Mouse (Mus musculus) layer of hippocampus, postnatal 14 days (tissue): ENCODE results near the gene Stk11. TPM values are rescaled to one million over a fixed set of nuclear protein-coding genes. Genes with fewer than 3 reads are reported as not detected.

Experiments used
- total RNA-seq, 2 experiments: library from RNA; stranded (reverse); gene quantifications; 2 replicates each; pipeline ENCODE4 v1.2.3; 2021

The Stk11 gene
- total RNA-seq, 2 experiments from 2014 or later, result 89.2 to 90.7 TPM

Other genes with a start within 250 kb of the Stk11 start
- 1 to 10 TPM; 2.3 to 3.0 TPM for gene Prtn3, start 241.3 kb upstream of the Stk11 start, total RNA-seq
- 10 to 100 TPM; 53.5 to 57.7 TPM for gene Plppr3, start 241.2 kb upstream of the Stk11 start, total RNA-seq
- gene Elane, start 229.6 kb upstream of the Stk11 start, total RNA-seq, result not detected
- not detected for gene Cfd, start 224.9 kb upstream of the Stk11 start, total RNA-seq
- 10 to 100 TPM; 48.8 to 51.9 TPM for gene Med16, start 206.9 kb upstream of the Stk11 start, total RNA-seq
- gene Gm26602, start 204.9 kb upstream of the Stk11 start, total RNA-seq, result not detected
- 1 to 10 TPM; 5.0 to 8.9 TPM for gene Kiss1r, start 198.8 kb upstream of the Stk11 start, total RNA-seq
- gene R3hdm4, start 194.6 kb upstream of the Stk11 start, total RNA-seq, result 100 to 1,000 TPM; 424 to 430 TPM
- gene Arid3a, start 188.8 kb upstream of the Stk11 start, total RNA-seq, result 1 to 10 TPM; 4.5 to 6.4 TPM
- gene Wdr18, start 155.7 kb upstream of the Stk11 start, total RNA-seq, result 10 to 100 TPM; 35.5 to 40.8 TPM
- gene Grin3b, start 145.1 kb upstream of the Stk11 start, total RNA-seq, result under 1 TPM; 0.12 to 0.21 TPM
- 100 to 1,000 TPM; 135 to 144 TPM for gene Tmem259, start 131.5 kb upstream of the Stk11 start, total RNA-seq
- gene Cnn2, start 127.2 kb upstream of the Stk11 start, total RNA-seq, result 1 to 10 TPM; 7.5 to 9.3 TPM
- gene Abca7, start 119.3 kb upstream of the Stk11 start, total RNA-seq, result 10 to 100 TPM in 1 of 2 experiments, 1 to 10 TPM in 1; 9.8 to 10.5 TPM
- 1 to 10 TPM; 3.8 to 3.9 TPM for gene Arhgap45, start 99.2 kb upstream of the Stk11 start, total RNA-seq
- gene Polr2e, start 76.0 kb upstream of the Stk11 start, total RNA-seq, result 10 to 100 TPM; 74.1 to 74.3 TPM
- gene Gpx4, start 68.6 kb upstream of the Stk11 start, total RNA-seq, result 100 to 1,000 TPM; 456 to 501 TPM
- gene Sbno2, start 10.2 kb upstream of the Stk11 start, total RNA-seq, result 10 to 100 TPM; 19.8 to 21.3 TPM
- gene Atp5d, start 22.8 kb downstream of the Stk11 start, total RNA-seq, result 100 to 1,000 TPM; 397 to 417 TPM
- 100 to 1,000 TPM; 401 to 436 TPM for gene Cbarp, start 25.0 kb downstream of the Stk11 start, total RNA-seq
- gene Midn, start 32.5 kb downstream of the Stk11 start, total RNA-seq, result 10 to 100 TPM; 90.9 to 100.0 TPM
- gene Cirbp, start 50.2 kb downstream of the Stk11 start, total RNA-seq, result 100 to 1,000 TPM in 1 of 2 experiments, 10 to 100 TPM in 1; 93.5 to 126 TPM
- gene 1600002K03Rik, start 57.1 kb downstream of the Stk11 start, total RNA-seq, result 1 to 10 TPM; 5.1 to 5.2 TPM
- gene Efna2, start 63.7 kb downstream of the Stk11 start, total RNA-seq, result 10 to 100 TPM; 14.8 TPM
- gene Mum1, start 110.6 kb downstream of the Stk11 start, total RNA-seq, result 10 to 100 TPM; 34.4 to 43.7 TPM
- 100 to 1,000 TPM; 169 to 175 TPM for gene Ndufs7, start 133.3 kb downstream of the Stk11 start, total RNA-seq
- gene Gamt, start 145.2 kb downstream of the Stk11 start, total RNA-seq, result 10 to 100 TPM; 39.9 to 43.7 TPM
- gene Dazap1, start 145.7 kb downstream of the Stk11 start, total RNA-seq, result 10 to 100 TPM; 83.0 to 93.6 TPM
- gene Rps15, start 176.7 kb downstream of the Stk11 start, total RNA-seq, result 100 to 1,000 TPM; 727 to 762 TPM
- gene Apc2, start 180.2 kb downstream of the Stk11 start, total RNA-seq, result 100 to 1,000 TPM; 131 to 133 TPM
- 10 to 100 TPM; 20.4 to 23.1 TPM for gene 2310011J03Rik, start 204.7 kb downstream of the Stk11 start, total RNA-seq
- gene Pcsk4, start 213.7 kb downstream of the Stk11 start, total RNA-seq, result 1 to 10 TPM; 3.2 to 4.4 TPM
- gene Reep6, start 214.2 kb downstream of the Stk11 start, total RNA-seq, result 10 to 100 TPM; 10.1 to 10.6 TPM
- gene Adamtsl5, start 232.6 kb downstream of the Stk11 start, total RNA-seq, result 1 to 10 TPM; 2.0 to 2.8 TPM
- 1 to 10 TPM; 3.2 to 3.4 TPM for gene Plk5, start 240.7 kb downstream of the Stk11 start, total RNA-seq